Mouse (Mus musculus) spleen, adult 2 months (tissue): ENCODE data around the gene Nhlh1.

Source experiments
- CTCF ChIP-seq: fragments of 200-500 bp; IDR thresholded peaks from 2 replicates; pipeline ENCODE4 v1.5.1; 2011; ENCODE audit warnings: mild to moderate bottlenecking, inconsistent platforms; ENCODE audit not compliant: insufficient read depth, insufficient read length, insufficient replicate concordance; ENCODE audit errors: extremely low read depth
- POLR2A ChIP-seq: fragments of 200-500 bp; IDR thresholded peaks from 2 replicates; pipeline ENCODE4 v1.6.1; 2011; ENCODE audit warnings: low read depth, low read length, inconsistent platforms

DNA sequence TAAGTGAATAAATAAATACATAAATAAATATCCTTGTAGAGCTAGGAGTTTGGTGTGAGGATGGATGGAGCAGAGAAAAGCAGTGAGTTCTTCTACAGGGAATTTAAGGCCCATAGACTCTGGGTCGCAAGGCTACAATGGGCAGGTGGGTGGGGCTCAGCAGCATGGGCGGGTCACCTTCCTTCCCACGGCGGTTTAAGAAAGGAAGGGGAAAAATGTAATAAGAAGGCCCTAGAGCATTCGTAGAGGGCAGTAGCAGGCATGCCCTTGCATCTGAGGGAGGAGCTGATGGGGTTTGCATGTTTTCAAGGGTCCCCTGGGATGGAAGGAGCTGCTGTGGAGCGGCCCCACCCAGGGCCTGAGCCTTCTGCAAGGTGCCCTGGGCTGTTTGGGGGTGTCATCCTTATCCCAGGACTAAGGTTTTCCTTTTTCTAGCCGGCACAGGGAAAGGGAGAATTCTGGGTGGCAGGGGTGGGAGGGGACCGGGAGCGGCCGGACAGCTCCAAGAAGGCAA lies 4.5 kb downstream of the Nhlh1 start:
- TF ChIP-seq POLR2A, result no peak
- TF ChIP-seq CTCF, result no peak
